Mouse (Mus musculus) kidney, adult 2 months (tissue): ENCODE data around the gene Gadl1. TPM values are rescaled to one million over a fixed set of nuclear protein-coding genes. Genes with fewer than 3 reads are reported as not detected.
"Not testable (repeated sequence)": the region's sequence is repeated elsewhere in the genome, so short reads cannot be mapped to it uniquely, and the experiment has no call there.

Experiments
- DNase-seq: peaks from one replicate; pipeline ENCODE4 v3.0.0; 2021
- H3K27ac ChIP-seq: fragments of 200-500 bp; 2 replicates; pipeline ENCODE4 v1.5.1; 2012; ENCODE audit warnings: low read depth, low read length, control low read depth, inconsistent platforms; ENCODE audit not compliant: insufficient read depth
- H3K27me3 ChIP-seq: fragments of 200-500 bp; replicated peaks from 2 replicates; pipeline ENCODE4 v1.6.1; 2012; ENCODE audit warnings: mild to moderate bottlenecking, moderate library complexity, low read length, inconsistent platforms; ENCODE audit not compliant: control insufficient read depth, insufficient read depth
- H3K36me3 ChIP-seq: fragments of 200-500 bp; 2 replicates; pipeline ENCODE4 v1.6.1; 2012; ENCODE audit warnings: mild to moderate bottlenecking, moderate library complexity, low read length, inconsistent platforms; ENCODE audit not compliant: control insufficient read depth, insufficient read depth
- H3K4me1 ChIP-seq: fragments of 200-500 bp; 2 replicates; pipeline ENCODE4 v1.6.1; 2011; ENCODE audit warnings: low read length; ENCODE audit not compliant: control insufficient read depth, insufficient read depth
- H3K4me3 ChIP-seq: fragments of 200-500 bp; 2 replicates; pipeline ENCODE4 v1.5.1; 2011; ENCODE audit warnings: mild to moderate bottlenecking, low read depth, low read length, control low read depth; ENCODE audit not compliant: insufficient read depth
- CTCF ChIP-seq: fragments of 200-500 bp; conservative IDR thresholded peaks from 2 replicates; pipeline ENCODE4 v1.5.1; 2011; ENCODE audit warnings: low read depth, mild to moderate bottlenecking, control low read depth, low read length, moderate library complexity, mixed read lengths; ENCODE audit not compliant: insufficient read depth, insufficient read length
- POLR2A ChIP-seq: fragments of 200-500 bp; IDR thresholded peaks from one replicate; pipeline ENCODE4 v1.6.1; 2011; ENCODE audit warnings: low read depth, low read length, control low read depth
- WGBS: fragments of 180-500 bp; shearing (Covaris S2); methylation state at CpG from one replicate; pipeline ENCODE4 v1.1.7; 2018; 5-methylcytosine and 5-hydroxymethylcytosine counted together
- polyA plus RNA-seq: library from polyadenylated mRNA; depleted of rRNA; stranded (reverse); fragments of >200 nt; gene quantifications from 2 replicates; pipeline ENCODE4 v1.2.3, GENCODE M21; 2012

The Gadl1 gene
- polyA plus RNA-seq, 1 experiment, result not detected

DNA sequence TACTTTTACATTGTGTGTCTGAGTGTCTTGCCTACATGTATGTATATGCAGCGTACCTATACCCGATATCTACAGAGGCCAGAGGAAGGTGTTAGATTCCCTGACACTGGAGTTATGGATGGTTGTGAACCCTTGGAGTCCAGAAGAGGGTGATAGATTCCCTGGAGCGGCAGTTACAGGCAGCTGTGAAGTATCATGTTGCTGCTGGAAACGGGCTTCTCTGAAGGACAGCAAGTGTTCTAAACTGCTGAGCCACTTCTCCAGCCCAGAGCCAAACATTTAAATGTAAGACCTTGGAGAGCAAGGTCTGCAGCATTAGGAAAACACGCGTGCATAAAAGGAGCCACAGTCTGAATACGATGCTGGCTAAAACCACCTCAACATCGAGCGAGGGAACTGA is 107.0 kb downstream of the Gadl1 start:
- TF ChIP-seq POLR2A, result no peak
- H3K4me1 ChIP-seq, result no peaks in the 10 kb centered on the region
- H3K36me3 ChIP-seq, result no peaks in the 10 kb centered on the region
- no peaks in the 10 kb centered on the region for H3K27me3 ChIP-seq
- no peak overlapping the region for H3K4me3 ChIP-seq
- H3K27ac ChIP-seq, result no peak overlapping the region
- WGBS, result 53% methylated on average over 9 of the region's 9 CpGs
- DNase-seq, result no peak

DNA sequence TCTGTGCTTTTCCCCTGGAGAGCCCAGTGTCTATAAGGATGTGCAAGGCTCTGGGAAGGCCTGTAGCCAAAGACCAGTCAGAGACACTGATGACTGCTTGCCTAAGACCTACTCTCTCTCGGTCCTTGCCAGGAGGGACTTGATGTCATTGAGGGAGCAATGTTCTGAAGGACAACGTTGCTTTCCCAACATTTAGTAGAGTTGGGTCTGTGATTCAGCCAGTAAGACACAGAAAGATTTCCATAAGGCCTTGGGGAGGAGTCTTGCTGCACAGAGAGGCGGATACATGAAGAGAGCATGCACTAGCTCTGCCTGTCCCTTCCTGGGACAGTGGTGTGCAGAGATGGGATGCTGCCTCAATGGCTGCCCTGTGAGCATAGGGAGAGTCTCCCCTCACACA is 107.8 kb downstream of the Gadl1 start:
- H3K36me3 ChIP-seq, result no peaks in the 10 kb centered on the region
- no peak overlapping the region for H3K4me3 ChIP-seq
- TF ChIP-seq CTCF (no peak), POLR2A (no peak)
- no peak for DNase-seq
- H3K27me3 ChIP-seq, result no peaks in the 10 kb centered on the region
- no peaks in the 10 kb centered on the region for H3K4me1 ChIP-seq
- 82% methylated on average over 3 of the region's 3 CpGs for WGBS
- H3K27ac ChIP-seq, result no peak overlapping the region

DNA sequence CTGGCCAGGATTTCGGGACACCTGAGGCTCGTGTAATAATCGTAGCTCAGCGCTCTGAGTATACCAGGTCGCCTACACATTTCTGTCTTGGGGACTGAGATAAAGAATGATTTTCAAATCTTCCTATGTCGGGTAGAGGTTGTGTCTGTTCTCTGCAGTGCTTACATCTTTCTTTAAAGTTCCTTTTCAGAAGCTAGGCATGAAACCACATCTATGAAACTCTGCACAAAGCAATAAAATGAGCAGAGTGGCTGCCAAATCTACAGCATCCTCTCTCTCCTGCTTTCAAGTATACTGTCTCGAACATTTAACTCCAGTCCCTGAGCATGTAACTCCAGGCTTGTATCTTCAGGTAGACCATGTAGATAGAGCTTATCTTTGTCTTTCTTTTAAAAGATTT is 109.3 kb downstream of the Gadl1 start:
- H3K27ac ChIP-seq, result no peak overlapping the region
- no peak for DNase-seq
- H3K4me1 ChIP-seq, result no peaks in the 10 kb centered on the region
- no peaks in the 10 kb centered on the region for H3K36me3 ChIP-seq
- H3K27me3 ChIP-seq, result no peaks in the 10 kb centered on the region
- 95% methylated on average over 7 of the region's 7 CpGs for WGBS
- TF ChIP-seq CTCF, result no peak
- TF ChIP-seq POLR2A, result no peak
- no peak overlapping the region for H3K4me3 ChIP-seq

DNA sequence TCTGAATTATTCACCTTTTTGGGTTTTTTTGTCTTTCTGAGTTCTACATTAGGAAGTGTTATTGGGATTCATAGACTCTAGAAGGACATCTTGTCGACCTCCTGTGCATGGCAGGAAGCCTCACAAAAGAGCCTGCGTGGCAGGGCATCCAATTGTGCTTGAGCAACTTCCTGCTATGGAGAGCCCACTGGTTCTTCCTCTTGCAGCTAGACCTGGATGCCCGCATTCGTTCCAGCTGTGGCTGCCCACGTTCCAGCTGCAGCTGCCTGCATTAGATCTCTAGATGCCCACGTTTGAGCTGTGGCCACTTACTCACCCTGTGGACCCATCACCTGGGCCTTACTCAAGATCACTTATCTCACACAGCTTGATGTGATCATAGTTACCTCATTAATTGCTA is 116.1 kb downstream of the Gadl1 start:
- Histone ChIP-seq H3K27me3 (no peaks in the 10 kb centered on the region), H3K4me1 (no peaks in the 10 kb centered on the region), H3K27ac (no peak overlapping the region), H3K36me3 (no peaks in the 10 kb centered on the region), H3K4me3 (no peak overlapping the region)
- no peak for TF ChIP-seq CTCF
- no peak for TF ChIP-seq POLR2A
- 81% methylated on average over 6 of the region's 6 CpGs for WGBS
- DNase-seq, result no peak

DNA sequence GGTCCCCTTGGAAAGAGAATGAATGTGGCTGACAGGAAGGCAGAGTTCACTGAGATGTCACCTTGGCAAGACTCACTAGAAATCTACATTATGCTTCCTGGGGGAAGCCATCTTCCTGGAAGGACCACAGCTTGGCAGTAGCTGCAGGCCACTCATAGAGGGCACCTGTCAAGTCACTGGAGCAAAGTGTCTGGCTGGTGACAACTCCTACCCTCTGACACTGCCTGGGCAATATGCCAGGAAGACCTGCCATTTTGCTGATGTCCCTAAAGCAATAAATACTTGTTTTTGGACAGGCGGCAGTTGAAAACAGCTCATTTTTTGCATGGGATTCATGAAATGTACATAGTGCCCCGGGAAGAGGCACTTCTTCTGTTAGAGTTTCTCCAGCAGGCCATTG is 119.8 kb downstream of the Gadl1 start:
- Histone ChIP-seq H3K27me3 (no peaks in the 10 kb centered on the region), H3K4me3 (no peak overlapping the region), H3K27ac (no peak overlapping the region), H3K4me1 (no peaks in the 10 kb centered on the region), H3K36me3 (no peaks in the 10 kb centered on the region)
- 84% methylated on average over 2 of the region's 2 CpGs for WGBS
- TF ChIP-seq POLR2A (no peak), CTCF (no peak)
- DNase-seq, result no peak

DNA sequence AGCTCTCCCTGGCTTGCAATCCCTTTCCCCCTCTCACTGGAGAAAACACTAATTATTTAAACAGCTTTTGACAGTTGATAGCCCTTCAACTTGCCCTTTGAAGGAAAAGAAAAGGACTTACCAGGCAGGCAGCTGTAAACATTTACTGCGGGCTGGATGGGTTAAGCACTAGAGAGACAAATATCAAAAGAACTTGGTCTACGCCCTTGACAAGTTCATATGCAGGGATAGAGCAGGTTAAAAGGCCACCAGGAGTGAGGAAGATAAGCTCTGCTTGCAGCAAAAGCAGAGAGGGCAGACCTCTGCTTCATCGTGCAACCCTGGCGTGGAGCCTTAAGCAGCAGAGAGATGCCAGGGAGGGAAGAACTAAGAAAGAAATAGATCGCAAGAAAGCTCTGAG is 123.5 kb downstream of the Gadl1 start:
- Histone ChIP-seq H3K36me3 (no peaks in the 10 kb centered on the region), H3K27ac (no peak overlapping the region), H3K27me3 (no peaks in the 10 kb centered on the region), H3K4me1 (no peaks in the 10 kb centered on the region), H3K4me3 (no peak overlapping the region)
- no peak for DNase-seq
- 61% methylated on average over 5 of the region's 5 CpGs for WGBS
- no peak for TF ChIP-seq POLR2A
- no peak for TF ChIP-seq CTCF

DNA sequence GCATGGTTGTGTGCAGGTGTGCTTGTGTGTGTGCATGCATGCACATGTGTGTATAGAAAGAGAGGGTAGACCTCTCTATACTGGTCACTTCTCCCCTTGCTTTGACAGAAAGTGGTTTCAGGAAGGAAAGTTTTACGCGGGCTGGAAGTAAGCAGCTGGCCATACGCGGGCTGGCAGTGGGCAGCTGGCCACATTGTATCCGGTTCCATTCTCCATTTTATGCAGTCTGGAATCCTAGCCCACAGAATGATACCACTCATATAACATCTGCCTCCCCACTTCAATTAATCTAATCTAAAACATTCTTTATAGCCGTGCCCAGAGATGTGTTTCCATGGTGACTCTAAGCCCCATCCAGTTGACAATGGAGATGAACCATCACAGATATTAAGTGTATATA is 129.0 kb downstream of the Gadl1 start:
- Histone ChIP-seq H3K27me3 (no peaks in the 10 kb centered on the region), H3K4me1 (no peaks in the 10 kb centered on the region), H3K36me3 (no peaks in the 10 kb centered on the region), H3K27ac (no peak overlapping the region), H3K4me3 (no peak overlapping the region)
- WGBS, result 79% methylated on average over 6 of the region's 6 CpGs
- DNase-seq, result no peak
- TF ChIP-seq CTCF, result no peak
- TF ChIP-seq POLR2A, result no peak

DNA sequence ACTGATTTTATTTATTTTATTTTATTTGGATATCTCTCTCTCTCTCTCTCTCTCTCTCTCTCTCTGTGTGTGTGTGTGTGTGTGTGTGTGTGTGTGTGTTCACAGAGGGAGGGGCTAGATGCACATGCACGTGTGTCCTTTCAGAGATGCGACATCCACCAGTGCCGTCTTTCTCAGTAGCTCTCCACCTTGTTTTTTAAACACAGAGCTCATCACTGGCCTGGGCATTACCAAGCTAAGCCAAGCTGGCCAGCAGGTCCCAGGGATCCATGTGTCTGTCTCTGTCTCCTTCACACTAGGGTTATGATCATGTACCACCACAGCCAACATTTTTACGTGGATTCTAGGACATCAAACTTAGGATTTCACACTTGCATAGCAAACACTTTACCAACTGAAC is 130.7 kb downstream of the Gadl1 start:
- 90% methylated on average over 4 of the region's 4 CpGs for WGBS
- no peaks in the 10 kb centered on the region for H3K4me1 ChIP-seq
- TF ChIP-seq POLR2A, result no peak

DNA sequence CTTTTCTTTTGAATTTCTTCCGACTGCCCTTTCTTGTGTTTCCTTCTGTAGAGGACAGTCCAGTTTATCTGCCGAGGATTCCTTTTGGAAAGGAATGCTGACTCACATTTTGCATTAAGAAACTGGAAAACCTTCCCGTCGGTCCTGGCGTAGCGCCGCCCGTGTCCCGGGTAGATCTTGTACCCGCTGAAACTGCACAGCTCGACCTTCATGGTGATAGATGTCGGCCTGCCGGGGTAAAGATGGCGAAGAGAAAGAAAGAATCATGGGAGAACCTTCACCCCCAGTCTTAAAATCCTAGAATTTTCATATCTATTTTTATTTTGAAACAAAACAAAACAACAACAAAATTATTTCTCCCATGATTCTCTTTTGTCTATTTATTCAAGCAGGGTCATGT is 131.6 kb downstream of the Gadl1 start:
- not testable (repeated sequence) for H3K36me3 ChIP-seq, H3K27me3 ChIP-seq, DNase-seq, H3K4me3 ChIP-seq, H3K27ac ChIP-seq, H3K4me1 ChIP-seq
- 91% methylated on average over 14 of the region's 14 CpGs for WGBS

More for the DNA sequence above, 130.7 kb downstream of the Gadl1 start:
- Histone ChIP-seq H3K27ac (no peak overlapping the region), H3K36me3 (no peaks in the 10 kb centered on the region), H3K4me3 (no peak overlapping the region), H3K27me3 (no peaks in the 10 kb centered on the region)
- no peak for DNase-seq
